Mouse (Mus musculus): Measurements from ENCODE around the gene Zfhx3. TPM values are rescaled to one million over a fixed set of nuclear protein-coding genes. Genes with fewer than 3 reads are reported as not detected.

Zfhx3 gene
- polyA plus RNA-seq, 1 experiment from 2014 or later: 22.8 TPM

Small RNA genes within 50 kb of the gene (microRNA-seq; reads per million reads assigned to microRNA genes)
- gene Mir3108: not detected
